Mouse (Mus musculus): ENCODE results near the gene Dok4.

- TF ChIP-seq POLR2A (IDR thresholded peaks at IDR 0.05; ENCODE audit: low read depth, low read length) (no peak), CTCF (conservative IDR thresholded peaks at IDR 0.05; ENCODE audit: insufficient read depth, insufficient read length, low read depth, low read length) (peak; percentile 77)
Measured at GRCm38 (mm10) chr8:94857346-94858173, 18.6 kb downstream of the Dok4 start, which contains the start of gene Polr2c.
